Mouse (Mus musculus) left cerebral cortex, postnatal 25 days (tissue): ENCODE results near the gene Vmn2r97. TPM values are rescaled to one million over a fixed set of nuclear protein-coding genes. Genes with fewer than 3 reads are reported as not detected.
"Not testable (repeated sequence)": the region's sequence is repeated elsewhere in the genome, so short reads cannot be mapped to it uniquely, and the experiment has no call there.

ENCODE experiments used
- DNase-seq, 2 experiments: peaks; one replicate each; pipeline ENCODE4 v3.0.0; 2022; ENCODE audit warnings: low spot score in 2 of 2, mixed read lengths in 1 of 2
- intact Hi-C: fragments of 180-260 bp; cut with DNase I; formaldehyde crosslinking; loops from one replicate; pipeline ENCODE4 v1.15.1; 2025
- total RNA-seq, 2 experiments: library from RNA; stranded (reverse); gene quantifications; 2 replicates each; pipeline ENCODE4 v1.2.3; 2021

Vmn2r97 gene
- not detected for total RNA-seq

DNA sequence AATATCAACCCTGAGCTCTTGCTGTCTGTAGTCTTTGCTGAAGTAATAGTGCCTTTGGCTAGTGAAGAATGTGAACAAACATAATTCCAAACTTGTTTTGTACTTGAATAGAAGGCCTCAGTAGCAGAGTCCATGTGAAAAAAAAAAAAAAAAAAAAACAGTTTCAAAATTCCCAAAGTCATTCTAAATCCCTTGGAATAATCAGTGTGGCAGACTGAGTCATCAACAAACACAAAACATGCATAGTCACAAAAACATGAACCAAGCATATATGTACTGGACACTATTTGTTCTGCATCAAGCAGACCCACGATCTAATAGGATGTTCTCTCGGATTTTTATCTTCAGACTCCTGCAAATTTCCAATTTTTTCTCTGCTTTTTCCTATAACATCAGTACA lies at the start of gene Vmn2r97:
Gene Vmn2r97, plus strand, starts transcription at position 301 of the 400 bp plus-strand sequence.
- intact Hi-C loops, DNase-seq: not testable (repeated sequence)

DNA sequence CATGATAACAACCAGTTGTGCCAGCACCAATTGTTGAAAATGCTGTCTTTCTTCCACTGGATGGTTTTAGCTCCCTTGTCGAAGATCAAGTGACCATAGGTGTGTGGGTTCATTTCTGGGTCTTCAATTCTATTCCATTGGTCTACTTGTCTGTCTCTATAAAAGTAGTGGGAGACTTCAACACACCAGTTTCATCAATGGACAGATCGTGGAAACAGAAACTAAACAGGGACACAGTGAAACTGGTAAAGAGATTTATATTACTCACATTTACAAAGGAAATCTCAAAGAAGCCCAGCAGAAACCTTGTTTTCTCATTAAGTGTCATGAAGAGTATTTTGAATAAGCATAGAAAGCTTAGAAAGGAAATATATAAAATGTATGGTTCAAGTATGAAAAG lies 31.7 kb upstream of the Vmn2r97 start:
- intact Hi-C loops, DNase-seq: not testable (repeated sequence)

DNA sequence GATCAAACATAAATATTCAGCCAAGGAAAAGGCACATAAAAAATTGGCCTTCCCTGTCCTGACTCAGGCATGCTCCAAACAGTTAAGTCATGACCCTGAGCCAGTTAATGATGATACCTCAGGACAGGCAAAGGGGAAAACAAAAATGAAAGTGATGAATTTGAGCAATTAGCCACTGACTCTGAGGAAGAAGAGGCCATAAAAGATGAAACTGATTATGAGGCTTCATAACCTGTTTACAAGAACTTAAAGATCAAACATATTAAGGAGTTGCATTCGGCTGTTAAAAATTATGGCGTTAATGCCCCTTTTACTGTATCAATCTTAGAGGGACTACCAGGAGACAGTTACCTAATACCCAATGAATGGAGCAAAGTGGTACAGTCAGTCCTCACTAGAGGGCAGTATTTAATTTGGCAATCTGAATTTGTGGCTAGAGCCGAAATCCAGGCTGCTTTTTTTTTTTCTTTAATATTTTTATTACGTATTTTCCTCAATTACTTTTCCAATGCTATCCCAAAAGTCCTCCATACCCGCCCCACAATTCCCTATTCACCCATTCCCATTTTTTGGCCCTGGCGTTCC lies 24.3 kb upstream of the Vmn2r97 start:
- intact Hi-C loops = no loop called here

DNA sequence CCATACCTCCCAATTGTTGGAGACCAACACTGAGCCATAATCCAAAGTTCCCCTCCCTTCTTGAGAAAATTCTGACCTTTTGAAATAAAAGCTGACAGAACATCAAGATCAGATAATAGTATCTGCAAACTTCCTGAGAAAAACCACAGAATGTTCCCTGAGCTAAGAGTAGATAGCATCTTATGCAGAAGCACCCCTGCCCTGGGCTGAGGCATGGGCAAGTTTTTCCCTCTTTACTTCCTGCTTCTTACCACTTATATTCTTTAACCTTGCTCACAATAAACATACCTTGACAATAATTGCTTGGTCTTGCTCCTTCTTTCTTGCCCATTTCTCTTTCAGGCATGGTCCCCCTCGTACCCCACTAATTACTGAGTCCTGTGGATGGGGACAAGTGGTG lies 43.7 kb downstream of the Vmn2r97 start:
- intact Hi-C loops, DNase-seq: not testable (repeated sequence)

More for the DNA sequence above, 24.3 kb upstream of the Vmn2r97 start:
- no peak for DNase-seq

GRCm38 (mm10) chr17:18968371-18969275 lies 54.5 kb downstream of the Vmn2r97 start:
- intact Hi-C loops = no loop called here

More at GRCm38 (mm10) chr17:18968371-18969275, 54.5 kb downstream of the Vmn2r97 start:
- DNase-seq = no peak

Other genes starting within 250 kb of the Vmn2r97 start
- gene Vmn2r98, start 139.2 kb downstream of the Vmn2r97 start, total RNA-seq = not detected